Mouse (Mus musculus) ovary, postnatal 36 days (tissue): ENCODE results near the gene Ppef2.

Experiments used
- DNase-seq: peaks from one replicate; pipeline ENCODE4 v3.0.0; 2022; ENCODE audit warnings: low spot score, mixed read lengths

Gene Ppef2

GRCm38 (mm10) chr5:92195716-92196115, 60.4 kb downstream of the Ppef2 start:
- peak; percentile 48 for DNase-seq

- no peak for DNase-seq
Measured at GRCm38 (mm10) chr5:92188881-92189483, 67.1 kb downstream of the Ppef2 start.

DNA sequence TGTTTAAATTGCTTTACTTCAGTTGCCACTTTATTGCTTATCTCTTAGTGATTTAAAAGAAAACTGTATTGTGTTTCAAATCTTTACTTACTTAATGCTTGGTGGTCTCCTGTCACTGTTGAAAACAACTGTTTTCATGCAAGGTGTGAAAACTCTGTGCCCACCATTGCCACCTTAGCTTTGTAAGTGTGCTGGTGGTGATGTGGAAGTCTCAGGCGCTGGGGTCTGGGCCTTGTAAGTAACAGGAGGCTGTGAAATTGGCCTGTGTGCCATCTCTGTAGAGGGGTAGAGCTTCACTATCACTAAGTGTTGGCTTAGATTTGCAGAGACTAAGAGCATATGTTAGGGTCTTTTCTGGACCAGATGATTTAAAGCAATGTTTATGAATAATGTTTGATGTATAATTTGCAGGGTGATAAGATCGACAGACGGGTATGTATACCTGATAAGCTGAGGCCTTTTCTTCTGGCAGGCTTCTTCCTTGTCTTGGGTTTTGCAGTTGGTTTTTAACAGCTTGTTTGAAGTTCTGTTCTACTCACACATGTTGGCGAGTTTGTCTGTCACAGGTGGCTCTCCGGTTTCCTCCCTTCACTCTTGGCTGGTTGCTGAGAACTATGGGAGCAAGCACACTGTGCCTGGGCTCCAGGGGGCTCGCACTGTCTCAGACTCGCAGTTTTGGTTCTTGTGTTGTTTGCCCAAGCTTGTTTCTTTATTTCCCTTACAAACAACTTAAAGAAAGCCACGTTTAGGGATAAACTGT, 72.8 kb downstream of the Ppef2 start:
- DNase-seq: no peak
